Mouse (Mus musculus) right cerebral cortex, postnatal 25 days (tissue): ENCODE results near the gene Pth2r.

ENCODE experiments used
- DNase-seq: peaks from one replicate; pipeline ENCODE4 v3.0.0; 2022

Gene Pth2r

GRCm38 (mm10) chr1:65281756-65282155 lies at the start of gene Pth2r:
TSS of gene Pth2r (plus strand) at chr1:65282056.
- no peak for DNase-seq

- DNase-seq: no peak
Measured at GRCm38 (mm10) chr1:65237712-65238111, 44.1 kb upstream of the Pth2r start.

GRCm38 (mm10) chr1:65245637-65246036 lies 36.2 kb upstream of the Pth2r start:
- no peak for DNase-seq

GRCm38 (mm10) chr1:65280461-65280860 lies 1.4 kb upstream of the Pth2r start:
- no peak for DNase-seq

GRCm38 (mm10) chr1:65282766-65283165 lies 910 bp downstream of the Pth2r start:
- DNase-seq: peak; percentile 47

- DNase-seq: no peak
Measured at GRCm38 (mm10) chr1:65308476-65308875, 26.6 kb downstream of the Pth2r start.

GRCm38 (mm10) chr1:65311214-65311933 lies 29.5 kb downstream of the Pth2r start:
- peak; percentile 17 for DNase-seq

- DNase-seq: no peak
Measured at GRCm38 (mm10) chr1:65312118-65312517, 30.3 kb downstream of the Pth2r start.

GRCm38 (mm10) chr1:65312896-65313295 lies 31.0 kb downstream of the Pth2r start:
- no peak for DNase-seq

GRCm38 (mm10) chr1:65314054-65315021 lies 32.5 kb downstream of the Pth2r start:
- no peak for DNase-seq

- DNase-seq: no peak
Measured at GRCm38 (mm10) chr1:65315022-65315407, 33.2 kb downstream of the Pth2r start.

- DNase-seq: peak; percentile 52
Measured at GRCm38 (mm10) chr1:65334026-65334425, 52.2 kb downstream of the Pth2r start.

GRCm38 (mm10) chr1:65337768-65338167 lies 55.9 kb downstream of the Pth2r start:
- no peak for DNase-seq

- no peak for DNase-seq
Measured at GRCm38 (mm10) chr1:65340240-65340639, 58.4 kb downstream of the Pth2r start.

- DNase-seq: no peak
Measured at GRCm38 (mm10) chr1:65352979-65353378, 71.1 kb downstream of the Pth2r start.

- DNase-seq: no peak
Measured at GRCm38 (mm10) chr1:65354153-65354552, 72.3 kb downstream of the Pth2r start.

GRCm38 (mm10) chr1:65388328-65388727 lies 106.5 kb downstream of the Pth2r start:
- peak; percentile 5 for DNase-seq

- DNase-seq: no peak
Measured at GRCm38 (mm10) chr1:65389621-65390020, 107.8 kb downstream of the Pth2r start.

GRCm38 (mm10) chr1:65407441-65407840 lies 125.6 kb downstream of the Pth2r start:
- DNase-seq: no peak

- DNase-seq: no peak
Measured at GRCm38 (mm10) chr1:65420909-65421308, 139.1 kb downstream of the Pth2r start.

GRCm38 (mm10) chr1:65422501-65423010 lies 140.7 kb downstream of the Pth2r start:
- no peak for DNase-seq
